Mouse (Mus musculus) CH12.LX (cell line): ENCODE measurements at regions not wholly inside any gene's neighbourhood (a gene's known extent, or its start where the extent isn't known, plus 50 kb on each side); places are given as distances from the start of the nearest gene placed in this dataset.

Source experiments
- CHD1 ChIP-seq: IDR thresholded peaks from 2 replicates; pipeline ENCODE4 v1.6.1; 2012; ENCODE audit warnings: low read depth, low read length, improper control_type of control experiment, inconsistent platforms
- CHD2 ChIP-seq: IDR thresholded peaks from 2 replicates; pipeline ENCODE4 v1.6.1; 2011; ENCODE audit warnings: low read length, improper control_type of control experiment
- CTCF ChIP-seq, 2 experiments: IDR thresholded peaks in 1 of 2; conservative IDR thresholded peaks in 1 of 2; 2 replicates each; pipeline ENCODE4 v1.5.1; 2011 to 2012; ENCODE audit warnings: low read depth in 2 of 2, low read length in 2 of 2, improper control_type of control experiment in 1 of 2, inconsistent platforms in 1 of 2, mild to moderate bottlenecking in 1 of 2, moderate library complexity in 1 of 2
- ELF1 ChIP-seq: IDR thresholded peaks from 2 replicates; pipeline ENCODE4 v1.6.1; 2014; ENCODE audit warnings: low read depth, mild to moderate bottlenecking, inconsistent platforms, low read length, improper control_type of control experiment
- EP300 ChIP-seq: IDR thresholded peaks from 2 replicates; pipeline ENCODE4 v1.6.1; 2011; ENCODE audit warnings: low read length, improper control_type of control experiment
- HCFC1 ChIP-seq: IDR thresholded peaks from 2 replicates; pipeline ENCODE4 v1.6.1; 2012; ENCODE audit warnings: low read depth, mild to moderate bottlenecking, inconsistent platforms, low read length, improper control_type of control experiment
- MAX ChIP-seq: IDR thresholded peaks from 2 replicates; pipeline ENCODE4 v1.6.1; 2011; ENCODE audit warnings: low read length, improper control_type of control experiment
- POLR2A ChIP-seq: IDR thresholded peaks from 2 replicates; pipeline ENCODE4 v1.6.1; 2011; ENCODE audit warnings: low read depth, mild to moderate bottlenecking, improper control_type of control experiment, low read length
- SMC3 ChIP-seq: IDR thresholded peaks from 2 replicates; pipeline ENCODE4 v1.6.1; 2011; ENCODE audit warnings: low read depth, low read length, improper control_type of control experiment
- UBTF ChIP-seq: IDR thresholded peaks from 2 replicates; pipeline ENCODE4 v1.6.1; 2012; ENCODE audit warnings: low read depth, mild to moderate bottlenecking, inconsistent platforms, low read length, improper control_type of control experiment, moderate library complexity
- USF2 ChIP-seq: conservative IDR thresholded peaks from 2 replicates; pipeline ENCODE4 v1.6.1; 2011; ENCODE audit warnings: low read depth, low read length, improper control_type of control experiment
- ZC3H11A ChIP-seq: IDR thresholded peaks from 2 replicates; pipeline ENCODE4 v1.6.1; 2012; ENCODE audit warnings: low read depth, mild to moderate bottlenecking, inconsistent platforms, low read length, improper control_type of control experiment

DNA sequence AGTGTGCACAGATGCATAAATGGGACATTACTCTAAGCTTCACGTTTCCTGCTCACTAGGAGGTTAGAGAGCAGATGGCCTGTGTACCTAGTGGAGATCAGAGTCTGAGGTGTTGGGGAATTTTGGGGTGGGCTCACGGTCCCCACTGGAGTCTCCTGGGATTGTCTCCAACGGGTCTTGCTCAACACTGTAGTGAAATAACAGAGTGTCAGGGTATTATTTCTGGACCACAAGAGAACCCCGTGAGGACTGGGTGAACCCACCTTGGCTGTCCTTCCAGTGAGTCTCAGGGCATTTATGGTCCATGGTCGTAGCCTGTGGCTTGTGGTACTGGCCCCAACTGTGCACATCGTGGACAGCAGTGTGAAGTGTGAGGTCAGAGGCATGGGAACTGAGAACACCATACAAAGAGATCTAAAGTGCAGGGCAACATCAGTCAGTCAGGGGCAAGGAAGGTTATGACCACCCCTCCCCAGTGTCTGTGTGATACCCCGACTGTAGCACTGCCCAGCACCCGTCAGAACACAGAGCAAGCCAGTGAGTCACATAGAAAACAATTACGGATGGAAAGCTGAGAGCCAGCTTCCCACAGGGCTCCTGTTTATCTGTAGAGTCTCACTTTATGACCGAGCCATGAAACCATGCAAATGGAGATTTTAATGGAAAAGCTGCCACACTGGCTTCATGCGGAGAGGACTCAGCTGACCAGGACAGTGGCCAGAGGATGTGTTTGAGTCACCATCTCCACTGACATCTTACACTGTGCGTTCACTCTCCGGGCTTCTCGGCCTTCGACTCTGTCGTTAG, 77.3 kb upstream of the Pmepa1 start:
- TF ChIP-seq CTCF (conservative IDR thresholded peaks at IDR 0.05 in 1 of 2, IDR thresholded peaks at IDR 0.05 in 1 of 2; ENCODE audit: low read depth in 2 of 2, low read length in 2 of 2) = no peak
- no peak for TF ChIP-seq EP300
- no peak for TF ChIP-seq MAX
- TF ChIP-seq ZC3H11A = no peak
- TF ChIP-seq CHD1 = no peak
- no peak for TF ChIP-seq CHD2
- no peak for TF ChIP-seq ELF1
- TF ChIP-seq POLR2A = no peak
- TF ChIP-seq SMC3 = no peak
- no peak for TF ChIP-seq HCFC1
- no peak for TF ChIP-seq USF2
- no peak for TF ChIP-seq UBTF
